Mouse (Mus musculus) CH12.LX (cell line): ENCODE measurements around the gene Olfr221. TPM values are rescaled to one million over a fixed set of nuclear protein-coding genes. Genes with fewer than 3 reads are reported as not detected.

Source experiments
- DNase-seq: peaks from one replicate; pipeline ENCODE4 v3.0.0-alpha.2; 2013; ENCODE audit errors: extremely low read depth
- H3K27ac ChIP-seq: 2 replicates; pipeline ENCODE4 v1.5.1; 2012; ENCODE audit warnings: low read depth, mild to moderate bottlenecking, control low read depth, moderate library complexity; ENCODE audit not compliant: insufficient read depth
- H3K27me3 ChIP-seq: replicated peaks from 2 replicates; pipeline ENCODE3; 2012; ENCODE audit warnings: inconsistent platforms
- H3K36me3 ChIP-seq, 2 experiments: replicated peaks in 1 of 2; 2 replicates each; pipeline versions ENCODE3 to v1.6.1; 2012; ENCODE audit warnings: inconsistent platforms in 1 of 2, low read length in 1 of 2, mild to moderate bottlenecking in 1 of 2, mixed read lengths in 1 of 2, moderate library complexity in 1 of 2; ENCODE audit not compliant: control insufficient read depth in 1 of 2, insufficient read depth in 1 of 2
- H3K4me1 ChIP-seq, 2 experiments: 2 replicates each; pipeline ENCODE4 v1.6.1; 2012; ENCODE audit warnings: inconsistent platforms in 1 of 2, moderate library complexity in 1 of 2; ENCODE audit not compliant: insufficient read depth in 2 of 2, control insufficient read depth in 1 of 2
- H3K4me2 ChIP-seq: 2 replicates; pipeline ENCODE4 v1.6.1; 2012; ENCODE audit warnings: low read depth, mild to moderate bottlenecking, control low read depth; ENCODE audit not compliant: poor library complexity, insufficient read depth, severe bottlenecking
- H3K4me3 ChIP-seq, 3 experiments: fragments of 150-350 bp in 1 of 3; sonication (generic) in 1 of 3; replicated peaks in 1 of 3; 2 replicates each; pipeline versions ENCODE3 to v1.5.1; 2011 to 2012; ENCODE audit warnings: low read depth in 2 of 3, low read length in 2 of 3, mild to moderate bottlenecking in 2 of 3, moderate library complexity in 2 of 3, control low read depth in 1 of 3, improper control_type of control experiment in 1 of 3, inconsistent platforms in 1 of 3, mixed read lengths in 1 of 3; ENCODE audit not compliant: poor library complexity in 1 of 3
- H3K79me2 ChIP-seq: replicated peaks from 2 replicates; pipeline ENCODE4 v1.6.1; 2012; ENCODE audit warnings: mild to moderate bottlenecking, moderate library complexity; ENCODE audit not compliant: control insufficient read depth, poor library complexity, insufficient read depth, severe bottlenecking; ENCODE audit errors: extremely low read depth
- H3K9ac ChIP-seq: 2 replicates; pipeline ENCODE4 v1.6.1; 2012; ENCODE audit warnings: low read depth, mild to moderate bottlenecking, control low read depth, moderate library complexity; ENCODE audit not compliant: insufficient read depth
- H3K9me3 ChIP-seq: replicated peaks from 2 replicates; pipeline ENCODE3; 2012; ENCODE audit warnings: low read length, inconsistent platforms, mixed read lengths
- BHLHE40 ChIP-seq: IDR thresholded peaks from 2 replicates; pipeline ENCODE4 v1.6.1; 2011; ENCODE audit warnings: mild to moderate bottlenecking, low read depth, low read length, improper control_type of control experiment
- CHD1 ChIP-seq: IDR thresholded peaks from 2 replicates; pipeline ENCODE4 v1.6.1; 2012; ENCODE audit warnings: low read depth, low read length, improper control_type of control experiment, inconsistent platforms
- CHD2 ChIP-seq: IDR thresholded peaks from 2 replicates; pipeline ENCODE4 v1.6.1; 2011; ENCODE audit warnings: low read length, improper control_type of control experiment
- CTCF ChIP-seq, 2 experiments: IDR thresholded peaks in 1 of 2; conservative IDR thresholded peaks in 1 of 2; 2 replicates each; pipeline ENCODE4 v1.5.1; 2011 to 2012; ENCODE audit warnings: low read depth in 2 of 2, low read length in 2 of 2, improper control_type of control experiment in 1 of 2, inconsistent platforms in 1 of 2, mild to moderate bottlenecking in 1 of 2, moderate library complexity in 1 of 2
- ELF1 ChIP-seq: IDR thresholded peaks from 2 replicates; pipeline ENCODE4 v1.6.1; 2014; ENCODE audit warnings: low read depth, mild to moderate bottlenecking, inconsistent platforms, low read length, improper control_type of control experiment
- ETS1 ChIP-seq: conservative IDR thresholded peaks from 2 replicates; pipeline ENCODE4 v1.6.1; 2012; ENCODE audit warnings: low read depth, mild to moderate bottlenecking, inconsistent platforms, low read length, improper control_type of control experiment, moderate library complexity
- GABPA ChIP-seq: IDR thresholded peaks from 2 replicates; pipeline ENCODE4 v1.6.1; 2012; ENCODE audit warnings: low read depth, low read length, improper control_type of control experiment, inconsistent platforms; ENCODE audit not compliant: insufficient replicate concordance
- HCFC1 ChIP-seq: IDR thresholded peaks from 2 replicates; pipeline ENCODE4 v1.6.1; 2012; ENCODE audit warnings: low read depth, mild to moderate bottlenecking, inconsistent platforms, low read length, improper control_type of control experiment
- JUND ChIP-seq: conservative IDR thresholded peaks from 2 replicates; pipeline ENCODE4 v1.6.1; 2011; ENCODE audit warnings: low read depth, low read length, improper control_type of control experiment
- MAX ChIP-seq: IDR thresholded peaks from 2 replicates; pipeline ENCODE4 v1.6.1; 2011; ENCODE audit warnings: low read length, improper control_type of control experiment
- MAZ ChIP-seq: IDR thresholded peaks from 2 replicates; pipeline ENCODE4 v1.6.1; 2012; ENCODE audit warnings: low read depth, mild to moderate bottlenecking, inconsistent platforms, low read length, improper control_type of control experiment, moderate library complexity
- MEF2A ChIP-seq: IDR thresholded peaks from 2 replicates; pipeline ENCODE4 v1.6.1; 2014; ENCODE audit warnings: low read depth, mild to moderate bottlenecking, inconsistent platforms, low read length, improper control_type of control experiment, borderline replicate concordance
- MXI1 ChIP-seq: IDR thresholded peaks from 2 replicates; pipeline ENCODE4 v1.6.1; 2011; ENCODE audit warnings: mild to moderate bottlenecking, low read depth, low read length, improper control_type of control experiment
- NELFE ChIP-seq: IDR thresholded peaks from 2 replicates; pipeline ENCODE4 v1.6.1; 2011; ENCODE audit warnings: low read depth, low read length, improper control_type of control experiment
- POLR2A ChIP-seq: IDR thresholded peaks from 2 replicates; pipeline ENCODE4 v1.6.1; 2011; ENCODE audit warnings: low read depth, mild to moderate bottlenecking, improper control_type of control experiment, low read length
- RAD21 ChIP-seq: IDR thresholded peaks from 2 replicates; pipeline ENCODE4 v1.6.1; 2011; ENCODE audit warnings: low read depth, mild to moderate bottlenecking, low read length, improper control_type of control experiment, moderate library complexity
- SIN3A ChIP-seq: IDR thresholded peaks from 2 replicates; pipeline ENCODE4 v1.6.1; 2012; ENCODE audit warnings: low read length, improper control_type of control experiment, inconsistent platforms
- TBP ChIP-seq: conservative IDR thresholded peaks from 2 replicates; pipeline ENCODE4 v1.6.1; 2011; ENCODE audit warnings: low read depth, low read length, improper control_type of control experiment
- USF1 ChIP-seq: IDR thresholded peaks from 2 replicates; pipeline ENCODE4 v1.6.1; 2014; ENCODE audit warnings: low read depth, mild to moderate bottlenecking, inconsistent platforms, low read length, improper control_type of control experiment
- ZC3H11A ChIP-seq: IDR thresholded peaks from 2 replicates; pipeline ENCODE4 v1.6.1; 2012; ENCODE audit warnings: low read depth, mild to moderate bottlenecking, inconsistent platforms, low read length, improper control_type of control experiment
- ZKSCAN1 ChIP-seq: IDR thresholded peaks from 2 replicates; pipeline ENCODE4 v1.6.1; 2012; ENCODE audit warnings: low read depth, inconsistent platforms, low read length, improper control_type of control experiment, borderline replicate concordance
- dilution Hi-C: fragments of 300-500 bp; cut with MboI; formaldehyde crosslinking; loops from 2 replicates; pipeline ENCODE4 v1.14.3; 2020; ENCODE audit warnings: low sequenced_read_pairs; ENCODE audit not compliant: extremely low pct_unique_long_range_greater_than_20kb, extremely low pct_ligation_motif_present
- in situ Hi-C: fragments of 300-500 bp; cut with MboI; formaldehyde crosslinking; loops from 3 replicates; pipeline ENCODE4 v1.14.3; 2019; ENCODE audit warnings: low sequenced_read_pairs, low pct_ligation_motif_present, low pct_unique_long_range_greater_than_20kb, mixed read lengths
- polyA plus RNA-seq: library from polyadenylated mRNA; unstranded; fragments of >175 nt; gene quantifications from 2 replicates; pipeline ENCODE4 v1.2.1, GENCODE M21; 2012; ENCODE audit warnings: low read depth; ENCODE audit not compliant: insufficient read length
- total RNA-seq, 2 experiments: library from RNA; depleted of rRNA; stranded (reverse); fragments of 300-350 nt in 1 of 2; fragments of >200 nt in 1 of 2; gene quantifications; 2 replicates each; pipeline ENCODE4 v1.2.3; 2012 to 2014

Olfr221 gene
- total and polyA plus RNA-seq, 3 experiments, result not detected

DNA sequence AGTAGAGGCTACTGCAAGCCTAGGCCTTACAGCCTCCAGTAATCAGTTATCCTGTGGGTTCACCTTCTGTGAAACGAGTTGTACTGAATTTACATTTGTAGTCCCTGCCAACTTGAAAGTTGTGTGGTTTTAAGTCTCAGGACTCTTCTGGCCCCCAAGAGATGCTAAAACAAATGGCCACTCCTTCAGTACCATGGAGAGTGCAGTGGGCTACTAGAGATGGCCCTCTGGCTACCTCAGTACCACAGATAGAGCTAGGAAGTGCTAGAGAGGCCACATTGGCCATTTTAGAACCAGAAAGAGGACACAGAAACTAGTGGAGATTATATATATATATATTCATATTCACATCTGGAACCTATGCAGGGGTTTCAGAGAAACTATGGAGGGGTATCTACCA, 30.6 kb downstream of the Olfr221 start:
- in situ Hi-C loops (no loop called here), dilution Hi-C loops (no loop called here)
- no peaks in the 10 kb centered on the region for H3K27me3 ChIP-seq
- H3K4me2 ChIP-seq, result no peak overlapping the region
- no peak overlapping the region for H3K4me3 ChIP-seq
- H3K79me2 ChIP-seq, result no peaks in the 10 kb centered on the region
- peaks cover 19 to 28% of the 10 kb centered on the region in 2 experiments for H3K36me3 ChIP-seq
- DNase-seq, result no peak
- peaks cover 11 to 48% of the 10 kb centered on the region in 2 experiments for H3K4me1 ChIP-seq
- TF ChIP-seq SIN3A (0 out of 2 replicates have a peak, but pooled peaks have one; percentile 35), BHLHE40 (no peak), GABPA (no peak)
- no peak overlapping the region for H3K27ac ChIP-seq
- no peak overlapping the region for H3K9ac ChIP-seq
- H3K9me3 ChIP-seq, result no peaks in the 10 kb centered on the region

DNA sequence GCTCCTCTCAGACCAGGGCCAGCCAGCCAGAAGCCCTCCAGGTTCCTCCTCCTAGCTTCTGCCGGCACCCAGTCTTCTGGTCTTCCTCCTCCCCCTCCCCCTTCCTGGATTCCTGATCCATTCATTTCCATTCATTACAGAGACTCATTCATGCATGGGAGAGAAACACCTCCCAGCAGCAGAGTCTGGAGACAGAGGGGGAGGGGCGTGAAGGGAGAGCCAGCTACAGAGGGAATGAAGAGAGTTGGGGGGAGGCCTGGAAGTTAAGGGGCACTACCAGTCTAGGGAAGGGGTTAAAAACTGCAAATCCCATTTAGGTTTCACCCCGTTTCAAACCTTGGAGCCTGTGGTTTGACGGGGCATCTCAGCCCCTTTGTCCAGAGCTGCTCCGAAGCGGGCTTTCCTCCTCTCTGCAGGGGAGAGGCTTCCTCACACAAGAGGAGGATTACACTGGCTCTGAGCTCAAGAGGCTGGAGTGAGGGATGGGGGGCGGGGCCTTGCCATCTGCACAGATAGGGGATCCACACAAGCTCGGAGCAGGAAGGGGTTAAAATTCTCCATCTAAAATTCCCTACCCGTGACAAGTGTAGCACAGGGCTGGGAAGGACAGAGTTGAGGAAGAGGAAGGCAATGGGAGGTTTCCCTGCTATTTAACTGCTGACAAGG, 31.7 kb downstream of the Olfr221 start:
- H3K9me3 ChIP-seq, result no peaks in the 10 kb centered on the region
- no peak for DNase-seq
- H3K9ac ChIP-seq, result no peak overlapping the region
- no peak overlapping the region for H3K27ac ChIP-seq
- no peaks in the 10 kb centered on the region for H3K79me2 ChIP-seq
- H3K4me2 ChIP-seq, result no peak overlapping the region
- in situ Hi-C loops (no loop called here), dilution Hi-C loops (no loop called here)
- H3K4me3 ChIP-seq, result no peak overlapping the region
- peaks cover 6 to 37% of the 10 kb centered on the region in 2 experiments for H3K4me1 ChIP-seq
- TF ChIP-seq POLR2A (no peak), GABPA (no peak), MAZ (no peak), HCFC1 (no peak), CHD1 (no peak), ZC3H11A (no peak), USF1 (no peak), ETS1 (no peak), RAD21 (no peak), MAX (no peak), JUND (no peak), TBP (no peak), CTCF (conservative IDR thresholded peaks at IDR 0.05 in 1 of 2, IDR thresholded peaks at IDR 0.05 in 1 of 2; ENCODE audit: low read depth in 2 of 2, low read length in 2 of 2) (no peak), NELFE (no peak), ELF1 (no peak), MXI1 (no peak), ZKSCAN1 (no peak), CHD2 (no peak), SIN3A (no peak), MEF2A (no peak)
- H3K36me3 ChIP-seq, result peaks cover 21 to 37% of the 10 kb centered on the region in 2 experiments
- no peaks in the 10 kb centered on the region for H3K27me3 ChIP-seq
